Mouse (Mus musculus) liver, embryonic 14.5 days (tissue): ENCODE measurements at regions not wholly inside any gene's neighbourhood (a gene's known extent, or its start where the extent isn't known, plus 50 kb on each side); places are given as distances from the start of the nearest gene placed in this dataset.

Experiments used
- CTCF ChIP-seq: IDR thresholded peaks from 2 replicates; pipeline ENCODE4 v1.5.1; 2016; ENCODE audit warnings: antibody characterized with exemption, low read depth, control low read depth
- EP300 ChIP-seq: IDR thresholded peaks from 2 replicates; pipeline ENCODE4 v1.6.1; 2016; ENCODE audit warnings: antibody characterized with exemption, low read depth

DNA sequence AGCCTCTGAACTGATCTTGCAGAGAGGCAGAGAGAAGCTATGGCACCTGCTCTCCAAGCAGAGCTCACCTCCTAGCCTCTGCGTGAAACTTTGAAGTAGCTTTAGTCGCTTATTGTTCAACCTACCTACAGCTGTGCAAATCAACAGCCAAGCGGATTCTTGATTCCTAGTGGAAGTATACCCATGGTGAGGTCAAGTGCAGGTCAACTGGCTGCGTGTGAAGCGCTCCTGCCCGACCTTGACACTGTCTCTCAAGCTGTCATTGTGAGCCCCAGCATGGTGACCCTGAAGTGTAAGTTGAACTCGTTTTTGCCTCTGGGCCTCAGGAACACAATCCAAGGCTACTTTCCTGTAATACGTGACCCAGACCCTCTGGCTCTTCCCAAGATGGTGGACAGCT, 341.2 kb upstream of the Nrp1 start:
- TF ChIP-seq CTCF (no peak), EP300 (no peak)
